Mouse (Mus musculus): ENCODE measurements at regions not wholly inside any gene's neighbourhood (a gene's known extent, or its start where the extent isn't known, plus 50 kb on each side); places are given as distances from the start of the nearest gene placed in this dataset.
"Not testable (repeated sequence)": the region's sequence is repeated elsewhere in the genome, so short reads cannot be mapped to it uniquely, and the experiment has no call there.

- POLR2A ChIA-PET, result not testable (repeated sequence)
These were observed 367.4 kb downstream of the Gm9008 start for GRCm38 (mm10) chr6:76130201-76130600.

GRCm38 (mm10) chr6:76115758-76116157 lies 381.8 kb downstream of the Gm9008 start:
- POLR2A ChIA-PET, result no interaction called here

More at GRCm38 (mm10) chr6:76130201-76130600, 367.4 kb downstream of the Gm9008 start:
- CTCF ChIA-PET, result interaction anchor here in 2 of 4 experiments (0.6 to 1.0 kb wide), 5 partner anchors 13 to 560 kb away, joined by 3 to 4 read pairs (median 3); no protein-coding TSS in a partner anchor

GRCm38 (mm10) chr6:76114346-76114745 lies 383.2 kb downstream of the Gm9008 start:
- CTCF ChIA-PET, result no interaction called here
- POLR2A ChIA-PET, result no interaction called here

More at GRCm38 (mm10) chr6:76115758-76116157, 381.8 kb downstream of the Gm9008 start:
- CTCF ChIA-PET, result no interaction called here

- ChIA-PET CTCF (no interaction called here), POLR2A (no interaction called here)
These were observed 432.2 kb downstream of the Gm9008 start for GRCm38 (mm10) chr6:76065383-76065782.

GRCm38 (mm10) chr6:76052652-76053313 lies 444.8 kb downstream of the Gm9008 start:
- ChIA-PET CTCF (no interaction called here), POLR2A (no interaction called here)

- POLR2A ChIA-PET, result no interaction called here
These were observed 489.7 kb downstream of the Gm9008 start for GRCm38 (mm10) chr6:76007783-76008406.

More at GRCm38 (mm10) chr6:76007783-76008406, 489.7 kb downstream of the Gm9008 start:
- CTCF ChIA-PET, result no interaction called here
